Mouse (Mus musculus): ENCODE data around the gene Tom1l1. TPM values are rescaled to one million over a fixed set of nuclear protein-coding genes. Genes with fewer than 3 reads are reported as not detected.

Tom1l1 gene
- polyA plus RNA-seq, 1 experiment from 2014 or later = 26.5 TPM

DNA sequence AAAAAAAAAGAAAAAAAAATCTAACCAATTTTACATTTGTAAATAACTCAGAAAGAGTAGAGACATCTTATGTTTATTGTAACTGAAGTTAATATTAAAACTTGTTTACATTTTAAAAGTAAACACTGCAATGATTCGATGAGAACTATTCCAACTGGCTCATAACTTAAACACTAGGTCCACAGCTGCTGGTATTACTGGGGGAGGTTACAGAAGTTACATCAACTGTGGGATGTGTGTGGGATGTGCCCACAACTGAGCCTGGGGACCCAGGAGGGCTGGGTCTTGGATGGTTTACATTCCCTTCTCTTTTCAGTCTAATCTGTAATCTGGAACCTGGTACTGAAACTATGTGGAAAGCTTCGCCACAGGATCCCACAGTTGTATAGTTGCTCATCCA lies 85.1 kb downstream of the Tom1l1 start:
- 95% methylated on average over 2 of the region's 2 CpGs for WGBS
- ATAC-seq = no peak

DNA sequence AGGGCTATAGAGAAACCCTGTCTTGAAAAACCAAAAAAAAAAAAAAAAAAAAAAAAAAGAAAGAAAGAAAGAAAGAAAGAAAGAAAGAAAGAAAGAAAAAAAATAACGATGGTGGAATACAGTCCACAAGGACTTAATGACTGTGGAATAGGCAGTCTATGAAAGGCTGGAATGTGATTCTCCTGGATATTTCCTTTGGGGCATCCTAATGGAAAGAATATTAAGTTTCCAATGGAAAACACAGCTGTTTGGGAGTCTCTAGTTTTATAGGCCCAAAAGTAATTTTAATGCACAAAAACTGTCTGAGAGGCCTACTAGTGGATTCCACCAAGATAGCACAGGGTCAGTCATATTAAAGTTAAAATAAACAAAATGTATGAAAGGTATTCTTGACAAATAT lies 92.3 kb downstream of the Tom1l1 start:
- no peak for ATAC-seq
- no peaks in the 10 kb centered on the region for H3K27me3 ChIP-seq (replicated peaks; ENCODE audit: control insufficient read depth, insufficient read depth, low read length)
- no peak overlapping the region for H3K9ac ChIP-seq (ENCODE audit: low read depth, low read length)
- H3K36me3 ChIP-seq (ENCODE audit: control insufficient read depth, insufficient read depth, low read length) = peaks cover 9% of the 10 kb centered on the region
- no peaks in the 10 kb centered on the region for H3K4me1 ChIP-seq (ENCODE audit: control insufficient read depth, insufficient read depth, low read depth, low read length)
- H3K27ac ChIP-seq (ENCODE audit: low read depth, low read length) = no peak overlapping the region
- H3K4me3 ChIP-seq (ENCODE audit: low read length) = no peak overlapping the region
- H3K9me3 ChIP-seq (ENCODE audit: control insufficient read depth, low read length) = no peaks in the 10 kb centered on the region
- WGBS = 91% methylated on average over 1 of the region's 1 CpGs
- no peak overlapping the region for H3K4me2 ChIP-seq (ENCODE audit: low read length)

More for the DNA sequence above, 85.1 kb downstream of the Tom1l1 start:
- no peaks in the 10 kb centered on the region for H3K9me3 ChIP-seq (ENCODE audit: control insufficient read depth, low read length)
- H3K27ac ChIP-seq (ENCODE audit: low read depth, low read length) = no peak overlapping the region
- H3K9ac ChIP-seq (ENCODE audit: low read depth, low read length) = no peak overlapping the region
- H3K4me1 ChIP-seq (ENCODE audit: control insufficient read depth, insufficient read depth, low read depth, low read length) = no peaks in the 10 kb centered on the region
- no peak overlapping the region for H3K4me3 ChIP-seq (ENCODE audit: low read length)
- no peak overlapping the region for H3K4me2 ChIP-seq (ENCODE audit: low read length)
- no peaks in the 10 kb centered on the region for H3K27me3 ChIP-seq (replicated peaks; ENCODE audit: control insufficient read depth, insufficient read depth, low read length)
- H3K36me3 ChIP-seq (ENCODE audit: control insufficient read depth, insufficient read depth, low read length) = 0 out of 2 replicates have a peak, but pooled peaks cover 2% of the 10 kb centered on the region

Other genes starting within 250 kb of the Tom1l1 start
- gene Stxbp4, start 50.3 kb downstream of the Tom1l1 start, polyA plus RNA-seq (2015; fragmentation: Nextera tagmentation; extraction: Ambion mirVana) = 14.4 and 18.6 TPM in 2 replicates
- 36.9 and 38.8 TPM in 2 replicates for gene Cox11, start 50.2 kb downstream of the Tom1l1 start, polyA plus RNA-seq (2015; fragmentation: Nextera tagmentation; extraction: Ambion mirVana)

Measured in hindbrain, embryonic 16.5 days (tissue).